Mouse (Mus musculus): ENCODE data around the gene Stac3.
A peak's percentile ranks its signal among the peaks of the same experiment; 100 is the strongest.

Gene Stac3

GRCm38 (mm10) chr10:127509051-127509836, 7.8 kb downstream of the Stac3 start:
- DNase-seq (ENCODE audit: low spot score in 2 of 2) = peak; percentile 69 to 76

DNA sequence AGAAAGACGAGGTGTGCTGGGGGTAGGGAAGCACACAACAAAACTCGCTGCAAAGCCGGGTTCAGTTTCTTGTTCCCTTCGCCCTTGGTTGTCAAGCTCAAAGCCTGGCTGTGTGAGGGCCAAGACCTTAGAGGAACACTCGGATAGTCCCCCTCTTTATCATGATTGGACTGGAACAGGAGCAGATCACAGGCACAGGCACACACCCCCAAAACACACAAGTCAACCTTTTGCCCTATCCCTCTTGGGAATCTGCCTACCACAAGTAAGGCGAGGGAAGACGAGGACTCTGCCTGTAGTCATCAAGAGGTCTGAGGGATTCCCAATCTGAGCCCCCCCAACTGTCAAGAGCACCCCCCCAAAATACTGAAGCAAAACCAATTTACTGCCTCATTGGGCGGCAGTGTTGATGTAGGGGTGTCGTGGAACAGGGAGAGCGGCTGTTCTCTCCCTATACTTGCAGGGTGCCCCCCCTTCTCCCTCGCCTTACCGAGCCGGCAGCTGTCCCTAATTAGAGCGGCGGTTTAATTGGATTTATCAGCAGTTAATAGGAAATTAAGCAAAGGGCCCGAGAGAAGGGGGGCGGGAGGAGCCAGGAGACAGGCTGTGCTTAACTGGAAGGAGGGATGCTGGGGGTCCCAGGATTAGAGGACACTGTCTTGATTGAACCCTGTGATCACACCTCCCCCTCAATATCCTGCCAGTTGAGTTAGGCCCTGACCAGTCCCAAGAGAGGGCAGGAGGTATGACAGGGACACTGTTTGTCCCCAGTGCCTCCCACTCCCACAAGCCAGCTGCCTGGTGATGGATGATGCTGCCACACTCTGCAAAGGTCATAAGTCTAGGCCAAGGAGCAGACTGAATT, 8.6 kb downstream of the Stac3 start:
- DNase-seq (ENCODE audit: low spot score in 2 of 2) = no peak

GRCm38 (mm10) chr10:127510895-127511617, 9.6 kb downstream of the Stac3 start:
- no peak for DNase-seq (ENCODE audit: low spot score in 2 of 2)

- peak; percentile 93 to 96 for DNase-seq (ENCODE audit: low spot score in 2 of 2)
These were observed 10.3 kb downstream of the Stac3 start for GRCm38 (mm10) chr10:127511634-127512306.

GRCm38 (mm10) chr10:127512307-127512666, 10.8 kb downstream of the Stac3 start:
- no peak for DNase-seq (ENCODE audit: low spot score in 2 of 2)

DNA sequence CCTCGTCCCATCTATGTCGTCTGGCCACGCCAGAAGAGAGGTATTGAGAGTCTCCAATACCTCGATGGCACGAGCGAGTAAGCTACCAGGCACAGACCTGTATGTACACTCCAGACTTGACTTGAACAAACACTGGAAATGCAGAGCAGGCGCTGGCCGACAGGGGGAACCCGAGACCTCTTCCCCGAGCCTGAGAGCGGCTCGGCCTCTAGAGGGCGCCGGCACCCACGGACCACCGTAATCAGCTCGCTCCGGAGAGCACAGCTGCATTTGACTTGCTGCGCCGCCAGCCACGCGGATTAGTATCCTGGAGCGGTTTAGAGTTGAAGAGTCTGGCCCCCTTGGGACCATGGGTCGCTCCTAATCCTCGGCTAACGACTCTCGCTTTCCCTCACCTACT, 11.3 kb downstream of the Stac3 start:
- peak; percentile 91 to 92 for DNase-seq (ENCODE audit: low spot score in 2 of 2)

- no peak for DNase-seq (ENCODE audit: low spot score in 2 of 2)
These were observed 12.1 kb downstream of the Stac3 start for GRCm38 (mm10) chr10:127513501-127514091.

DNA sequence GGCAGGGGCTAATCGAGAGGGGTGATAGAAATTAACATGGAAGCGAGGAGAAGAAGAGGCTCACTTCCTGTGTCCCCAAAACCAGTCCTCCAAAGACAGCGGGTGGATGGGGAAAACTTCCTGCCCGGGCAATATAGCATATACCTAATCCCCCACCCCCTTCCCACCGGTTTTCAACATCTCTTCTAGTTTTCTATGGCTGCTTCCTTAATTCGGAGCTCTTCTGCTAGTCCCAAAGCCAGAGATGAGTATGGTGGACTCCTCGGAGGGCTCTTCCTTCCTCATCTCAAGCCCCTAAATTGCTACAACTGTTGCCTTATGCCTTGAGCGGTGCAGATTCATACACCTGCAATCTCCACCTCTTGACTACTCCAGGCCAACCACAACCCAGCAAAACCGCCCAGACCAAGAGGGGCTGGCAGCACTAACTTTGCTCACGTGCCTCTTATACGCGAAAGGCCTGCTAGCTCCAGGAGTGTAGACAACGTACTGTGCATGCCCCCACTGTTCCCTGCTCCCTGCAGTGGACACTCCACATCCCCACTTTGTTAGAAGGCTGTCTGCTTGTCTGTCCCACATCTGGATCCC, 12.7 kb downstream of the Stac3 start:
- DNase-seq (ENCODE audit: low spot score in 2 of 2) = no peak

DNA sequence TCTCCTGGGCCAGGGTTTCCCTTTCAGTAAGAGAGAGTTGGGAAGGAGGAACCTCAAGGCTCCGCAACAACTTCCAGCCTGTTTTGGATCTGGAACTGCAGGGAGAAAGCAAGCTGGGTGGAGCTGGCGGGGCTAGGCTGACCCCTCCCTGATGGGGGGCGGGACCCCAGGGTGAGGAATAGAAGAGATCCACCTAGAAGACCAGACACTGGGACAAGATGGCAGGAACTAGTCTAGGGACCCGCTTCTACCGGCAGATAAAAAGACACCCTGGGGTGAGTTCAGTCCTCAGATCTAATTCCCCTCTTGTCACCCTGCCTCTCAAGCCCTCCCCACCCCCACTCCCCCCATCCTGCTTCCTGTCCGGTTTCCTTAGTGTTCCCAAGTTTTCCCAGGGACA, 13.3 kb downstream of the Stac3 start, which contains the start of gene Ndufa4l2:
Gene Ndufa4l2, plus strand, starts transcription at position 204 of the 400 bp plus-strand sequence.
- DNase-seq (ENCODE audit: low spot score in 2 of 2) = no peak

DNA sequence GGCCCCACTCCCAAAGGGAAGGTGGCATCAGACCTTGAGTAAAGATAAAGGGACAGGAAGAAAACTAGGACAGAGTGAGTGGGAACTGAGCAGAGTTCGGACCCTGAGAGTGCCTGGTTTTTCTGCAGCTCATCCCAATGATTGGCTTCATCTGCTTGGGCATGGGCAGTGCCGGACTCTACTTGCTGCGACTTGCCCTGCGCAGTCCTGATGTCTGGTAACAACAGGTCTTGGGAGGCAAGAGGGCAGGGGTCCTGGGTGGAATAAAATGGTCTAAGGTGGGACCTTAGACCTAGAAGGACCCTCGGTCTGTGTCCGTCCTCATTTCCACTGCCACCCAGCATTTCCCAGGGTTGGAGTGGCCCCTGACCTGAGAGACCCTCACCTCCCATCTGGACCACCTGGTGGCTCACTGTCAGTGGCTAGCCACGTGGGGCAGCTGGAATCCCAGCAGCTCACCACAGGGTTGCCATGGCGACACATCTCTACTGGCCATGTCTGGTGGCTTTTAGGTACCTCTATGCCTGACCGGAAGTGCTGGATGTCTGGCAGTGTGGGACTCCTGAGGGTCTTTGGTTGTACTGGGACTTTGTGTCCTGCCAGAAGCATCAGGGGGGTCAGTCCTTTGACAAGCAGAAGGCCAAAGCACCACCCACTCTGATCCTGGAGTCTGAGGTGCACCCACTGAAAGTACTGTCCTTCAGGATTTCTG, 13.9 kb downstream of the Stac3 start:
- DNase-seq (ENCODE audit: low spot score in 2 of 2) = no peak

- no peak for DNase-seq (ENCODE audit: low spot score in 2 of 2)
These were observed 14.5 kb downstream of the Stac3 start for GRCm38 (mm10) chr10:127515983-127516459.

DNA sequence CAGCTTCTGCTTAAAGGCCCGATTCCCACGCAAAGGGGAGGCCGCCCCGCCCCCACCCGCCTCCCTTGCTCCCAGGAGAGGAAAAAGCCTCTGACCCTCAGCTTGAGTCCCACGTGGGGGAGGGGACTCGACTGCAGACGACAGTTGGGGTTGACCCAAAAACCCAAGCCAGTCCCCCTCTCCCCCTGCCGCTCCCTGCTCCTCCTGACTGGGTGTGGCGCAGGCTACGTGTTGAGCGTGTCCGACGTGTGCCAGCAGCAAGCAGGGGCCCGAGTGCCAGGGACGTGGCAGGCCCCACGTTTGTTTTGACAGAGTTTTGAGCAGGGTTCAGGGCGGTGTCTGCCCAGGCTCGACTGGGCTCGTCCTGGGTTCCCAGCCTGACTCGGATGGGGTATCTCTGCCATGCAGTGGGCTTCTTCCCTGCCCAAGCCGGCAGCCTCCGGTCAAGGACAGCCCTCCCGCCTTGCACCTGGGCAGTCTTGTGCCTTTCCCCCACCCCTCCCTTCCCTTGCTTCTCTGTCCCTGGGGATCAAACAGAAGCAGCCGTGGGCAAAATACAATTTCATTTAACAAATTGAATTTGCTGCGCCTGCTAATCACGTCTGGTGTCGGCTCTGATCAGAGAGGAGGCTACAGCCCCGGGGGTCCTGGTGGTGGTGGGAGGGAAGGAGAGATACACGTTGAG, 15.2 kb downstream of the Stac3 start:
- DNase-seq (ENCODE audit: low spot score in 2 of 2) = no peak

GRCm38 (mm10) chr10:127517941-127518340, 16.5 kb downstream of the Stac3 start:
- DNase-seq (ENCODE audit: low spot score in 2 of 2) = no peak

- no peak for DNase-seq (ENCODE audit: low spot score in 2 of 2)
These were observed 17.7 kb downstream of the Stac3 start for GRCm38 (mm10) chr10:127519041-127519701.

DNA sequence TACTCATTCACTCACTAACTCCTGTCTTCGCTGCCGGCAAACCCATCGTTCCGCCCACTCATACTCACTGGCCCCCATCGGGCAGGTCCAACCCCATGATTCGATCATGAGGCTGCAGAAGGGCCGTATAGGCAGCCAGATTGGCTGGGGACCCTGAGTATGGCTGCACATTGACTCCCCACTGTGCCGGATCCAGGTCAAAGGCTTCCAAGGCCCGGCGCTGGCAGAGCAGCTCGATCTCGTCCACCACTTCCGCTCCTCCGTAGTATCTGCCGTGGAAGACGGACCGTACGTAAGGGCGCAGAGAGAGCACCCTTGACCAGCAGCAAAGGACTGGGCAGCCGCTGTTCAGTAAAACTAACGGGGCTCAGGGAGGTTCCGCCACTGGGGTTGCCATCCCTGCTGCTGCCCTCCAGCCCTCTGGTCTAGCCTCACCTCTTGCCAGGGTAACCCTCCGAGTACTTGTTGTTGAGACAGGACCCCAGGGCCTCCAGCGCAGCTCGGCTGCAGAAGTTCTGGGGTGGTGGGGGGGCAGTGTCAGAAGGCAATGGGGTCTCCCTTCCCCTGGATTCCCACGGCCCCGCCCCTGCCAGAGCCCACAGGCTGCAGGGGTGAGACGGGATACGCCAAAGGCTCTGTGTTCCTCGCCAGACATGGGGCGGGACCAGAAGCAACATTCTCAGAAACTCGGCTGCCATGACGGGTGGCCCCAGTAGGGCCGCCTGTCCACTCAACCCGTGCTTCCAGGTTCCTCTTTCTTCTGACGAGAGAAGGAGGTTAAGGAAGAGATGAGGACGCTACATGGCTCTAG, 18.6 kb downstream of the Stac3 start:
- DNase-seq (ENCODE audit: low spot score in 2 of 2) = no peak

GRCm38 (mm10) chr10:127520714-127521357, 19.4 kb downstream of the Stac3 start:
- no peak for DNase-seq (ENCODE audit: low spot score in 2 of 2)

- DNase-seq (ENCODE audit: low spot score in 2 of 2) = no peak
These were observed 20.2 kb downstream of the Stac3 start for GRCm38 (mm10) chr10:127521611-127522080.

All from right cerebral cortex, postnatal 36 days (tissue).